Mouse (Mus musculus) gastrocnemius, adult 8-10 months (tissue): Measurements from ENCODE around the gene Mef2b. TPM values are rescaled to one million over a fixed set of nuclear protein-coding genes. Genes with fewer than 3 reads are reported as not detected.

Source experiments
- DNase-seq, 2 experiments: peaks; one replicate each; pipeline ENCODE4 v3.0.0; 2022; ENCODE audit warnings: low spot score in 2 of 2
- total RNA-seq, 4 experiments: library from RNA; stranded (reverse); gene quantifications; 2 replicates each; pipeline ENCODE4 v1.2.4; 2022

The Mef2b gene
- total RNA-seq: under 1 TPM in 3 of 4 experiments, not detected in 1; 0.32 to 0.36 (median 0.34) TPM

DNA sequence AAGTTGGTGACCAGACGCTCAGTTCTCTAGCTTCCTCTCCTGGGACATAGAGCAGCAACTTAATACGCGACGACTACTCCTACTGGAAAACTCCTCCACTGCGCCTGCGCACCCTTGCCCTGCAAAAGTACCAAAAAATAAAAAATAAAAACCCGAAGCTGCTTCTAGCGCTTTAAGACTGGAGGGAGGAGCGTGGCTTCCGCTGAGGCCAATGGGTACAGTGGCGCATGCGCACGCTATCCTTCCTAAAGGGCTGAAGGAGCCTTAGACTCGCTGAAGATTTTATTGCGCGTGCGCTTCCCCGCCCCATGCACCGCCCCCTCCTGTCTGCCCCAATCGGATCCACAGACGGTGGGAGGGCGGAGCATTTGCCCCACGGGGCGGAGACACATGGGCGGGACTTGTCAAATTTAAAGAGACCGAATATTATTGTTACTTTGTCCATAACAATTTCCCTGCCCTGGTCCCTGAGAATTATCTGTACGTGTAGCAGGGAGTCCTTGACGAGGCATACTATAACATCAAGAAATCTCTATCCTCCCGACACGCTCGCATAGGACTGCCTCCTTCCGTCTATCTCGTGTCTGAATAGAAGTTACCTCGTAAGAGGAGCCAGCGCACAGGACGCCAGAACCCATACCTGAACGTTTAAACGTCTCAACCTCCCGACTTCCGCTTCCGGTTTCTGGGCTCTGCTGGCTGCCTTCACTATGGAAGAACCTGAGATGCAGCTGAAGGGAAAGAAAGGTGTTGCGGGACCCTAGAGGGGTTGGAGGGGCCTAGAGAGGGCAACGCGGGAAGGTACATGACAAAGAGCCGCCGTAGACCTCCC lies at the start of gene Mef2b, which contains the start of the genes Rfxank and Borcs8:
TSS of gene Mef2b (plus strand) at position 686 of the 832 bp plus-strand sequence.
TSS of gene Rfxank (minus strand) at position 129 of the 832 bp plus-strand sequence.
TSS of gene Borcs8 (plus strand) at position 474 of the 832 bp plus-strand sequence.
- peak; percentile 99 for DNase-seq

GRCm38 (mm10) chr8:70092786-70093185 lies 46.7 kb upstream of the Mef2b start:
- no peak for DNase-seq

DNA sequence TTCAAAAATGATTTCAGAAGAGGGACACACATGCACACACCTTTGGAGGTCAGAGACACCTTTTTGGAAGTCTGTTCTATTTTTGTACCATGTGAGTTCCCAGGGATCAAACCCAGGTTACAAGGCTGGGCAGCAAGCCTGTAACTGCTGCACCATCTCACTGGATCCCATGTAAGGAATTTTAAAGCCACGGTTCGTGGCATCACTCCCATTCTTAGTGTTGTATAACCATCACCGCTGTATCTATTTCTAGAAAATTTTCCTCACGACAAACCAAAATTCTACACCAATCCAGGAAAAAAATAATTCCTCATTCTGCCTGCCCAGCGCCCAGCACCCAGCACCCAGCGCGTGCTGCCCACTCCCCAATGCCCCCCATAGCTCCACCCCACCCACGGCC lies 40.2 kb upstream of the Mef2b start:
- no peak for DNase-seq

DNA sequence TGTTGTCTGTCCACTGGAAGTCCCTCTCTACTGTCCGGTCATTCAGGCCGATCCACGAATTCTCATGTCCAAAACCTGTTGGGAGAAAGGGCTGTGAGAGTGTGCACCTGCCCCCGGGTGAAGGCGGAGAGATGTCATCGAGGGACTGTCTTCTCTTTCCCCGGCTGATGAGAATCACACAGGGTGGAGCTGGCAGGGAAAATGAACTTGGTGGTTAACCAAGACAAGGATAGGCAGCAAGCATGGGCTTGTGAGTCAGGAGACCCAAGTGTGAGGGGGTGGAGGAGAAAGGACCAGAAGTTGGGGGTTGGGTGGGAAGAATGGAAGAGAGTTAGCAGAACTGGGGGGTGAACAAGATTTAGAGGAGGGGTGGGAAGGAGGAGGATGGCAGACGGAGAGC lies 39.3 kb upstream of the Mef2b start:
- no peak for DNase-seq

DNA sequence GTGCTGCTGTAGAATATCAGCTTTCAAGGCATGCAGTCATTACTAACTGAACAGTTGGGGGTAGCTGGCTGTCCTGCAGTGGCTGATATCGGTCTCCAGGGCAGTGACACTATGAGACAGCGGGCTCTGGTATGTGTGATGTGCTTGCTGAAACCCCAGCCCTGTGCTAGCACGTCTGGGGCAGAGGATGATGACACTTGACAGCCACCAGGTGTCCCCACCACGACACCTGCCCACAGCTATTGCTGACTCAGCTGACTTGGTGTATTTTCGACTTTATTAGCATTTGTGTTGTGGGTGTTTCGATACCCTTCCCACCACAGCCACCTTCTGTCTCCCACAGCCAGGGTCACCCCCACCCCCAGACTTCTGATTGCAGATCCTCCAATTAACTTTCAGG lies 35.0 kb upstream of the Mef2b start:
- no peak for DNase-seq

DNA sequence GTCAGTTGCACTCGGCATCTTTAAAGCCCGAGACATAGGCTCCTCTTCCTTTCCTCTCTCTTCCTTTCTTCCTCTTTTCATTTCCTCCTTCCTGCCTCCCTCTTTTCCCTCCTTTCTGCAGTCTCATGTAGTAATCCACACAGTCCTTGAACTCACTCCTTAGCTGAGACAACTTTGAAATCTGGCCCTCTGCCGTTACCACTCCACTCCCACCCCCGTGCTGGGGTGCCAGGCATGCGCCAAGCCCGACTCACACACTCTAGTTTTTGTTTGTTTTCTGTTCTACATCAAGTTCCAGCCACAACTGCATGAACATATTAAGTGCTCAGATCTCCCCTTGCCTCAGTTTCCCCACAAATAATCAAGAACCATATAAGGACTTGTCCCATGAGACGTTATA lies 34.6 kb upstream of the Mef2b start:
- DNase-seq: no peak

- no peak for DNase-seq
These were observed 29.1 kb upstream of the Mef2b start for GRCm38 (mm10) chr8:70110451-70110850.

- no peak for DNase-seq
These were observed 28.2 kb upstream of the Mef2b start for GRCm38 (mm10) chr8:70111192-70111795.

- DNase-seq: no peak
These were observed 27.0 kb upstream of the Mef2b start for GRCm38 (mm10) chr8:70112401-70113016.

GRCm38 (mm10) chr8:70114488-70114887 lies 25.0 kb upstream of the Mef2b start:
- no peak for DNase-seq

DNA sequence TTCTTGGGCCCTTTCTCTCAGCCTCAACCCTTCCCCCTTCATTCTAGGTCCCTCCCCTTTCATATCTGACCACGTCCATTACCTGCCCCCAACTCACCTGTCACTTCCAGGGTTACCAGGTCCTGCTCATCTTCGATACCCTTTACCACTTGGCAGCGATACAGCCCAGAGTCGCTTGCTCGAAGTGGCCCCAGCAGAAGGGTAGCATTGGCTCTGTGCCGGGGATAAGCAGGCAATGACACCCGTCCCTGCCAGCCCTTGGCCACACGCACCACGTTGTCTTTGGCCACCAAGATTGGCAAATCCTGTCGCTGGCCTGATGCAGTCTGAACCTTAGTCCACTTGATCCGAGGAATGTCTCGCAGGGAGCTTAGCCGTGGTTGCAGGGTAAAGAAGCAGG lies 24.6 kb upstream of the Mef2b start:
- no peak for DNase-seq

GRCm38 (mm10) chr8:70117611-70118010 lies 21.9 kb upstream of the Mef2b start:
- no peak for DNase-seq

GRCm38 (mm10) chr8:70118726-70119700 lies 20.5 kb upstream of the Mef2b start:
- DNase-seq: no peak

DNA sequence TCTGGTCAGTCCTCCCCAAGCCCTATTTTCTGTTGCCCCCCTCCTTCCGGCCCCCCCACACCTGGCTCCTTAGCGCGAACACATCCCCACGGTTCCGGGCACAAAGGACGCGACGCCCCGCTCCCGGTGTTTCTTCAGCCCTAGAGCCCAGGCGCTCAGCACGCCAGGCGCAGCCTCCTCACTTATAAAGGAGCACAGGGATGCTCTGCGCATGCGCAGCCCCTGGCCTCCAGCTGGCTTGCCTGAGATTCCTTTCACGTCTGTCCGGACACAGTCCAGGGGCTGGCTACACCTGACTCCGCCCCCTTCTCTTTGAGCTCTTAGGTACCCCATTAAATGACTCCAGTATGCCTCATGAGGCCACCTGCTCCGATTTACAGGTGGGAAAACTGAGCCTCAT lies 18.8 kb upstream of the Mef2b start, which contains the start of gene Ncan:
TSS of gene Ncan (minus strand) at position 207 of the 400 bp plus-strand sequence.
- peak in 1 of 2 experiments; percentile 21 for DNase-seq

DNA sequence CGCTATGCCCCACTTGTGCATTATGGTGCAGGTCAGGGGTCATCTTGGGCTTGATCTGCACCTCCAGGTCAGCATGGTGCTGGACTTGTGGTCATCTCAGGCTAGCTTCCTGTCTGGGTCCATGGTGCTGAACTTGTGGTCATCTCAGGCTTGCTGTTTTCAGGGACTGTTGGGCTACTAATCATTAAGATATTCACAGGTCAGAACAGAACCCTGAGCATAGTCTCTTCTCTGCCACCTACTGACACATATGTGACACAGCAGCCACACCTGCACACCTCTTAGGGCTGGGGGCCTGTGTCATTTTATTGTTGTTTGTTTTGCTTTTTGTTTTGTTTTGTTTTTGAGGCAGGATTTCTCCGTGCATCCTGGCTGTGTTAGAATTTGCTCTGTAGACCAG lies 16.6 kb upstream of the Mef2b start:
- DNase-seq: no peak

- no peak for DNase-seq
These were observed 14.5 kb upstream of the Mef2b start for GRCm38 (mm10) chr8:70124992-70125391.

- DNase-seq: peak; percentile 57 to 69
These were observed 11.1 kb upstream of the Mef2b start for GRCm38 (mm10) chr8:70128435-70128834.

DNA sequence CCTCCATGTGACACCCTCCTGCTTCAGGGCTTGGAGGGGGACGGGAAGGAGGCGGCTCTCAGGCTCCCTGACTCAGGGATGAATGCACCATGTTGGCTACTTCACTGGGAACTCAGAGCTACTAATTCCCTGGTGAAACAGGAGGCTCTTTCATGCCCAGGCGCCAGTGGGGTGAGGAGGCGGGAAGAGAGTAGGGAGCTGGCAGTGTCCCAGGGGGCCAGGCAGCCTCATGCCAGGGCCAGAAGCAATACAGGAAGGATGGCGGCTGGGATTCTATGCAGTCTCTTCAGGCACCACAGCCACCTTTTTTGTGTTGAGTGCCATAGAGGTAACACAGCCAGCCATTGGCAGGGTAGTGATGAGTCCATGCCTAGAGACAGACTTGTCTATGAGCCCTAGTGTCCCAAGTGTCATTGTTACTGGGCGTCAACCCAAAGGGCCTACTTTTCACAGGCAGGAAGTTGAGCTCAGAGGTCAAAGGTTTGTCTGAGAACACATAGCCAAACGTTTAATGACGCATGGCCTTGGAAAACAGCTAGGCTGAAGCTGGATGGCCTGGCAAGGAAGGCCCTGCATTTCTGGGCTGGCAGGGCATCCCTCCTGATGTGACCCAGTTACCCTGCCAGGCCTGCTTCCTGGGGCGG lies 10.1 kb upstream of the Mef2b start:
- peak in 1 of 2 experiments; percentile 28 for DNase-seq

DNA sequence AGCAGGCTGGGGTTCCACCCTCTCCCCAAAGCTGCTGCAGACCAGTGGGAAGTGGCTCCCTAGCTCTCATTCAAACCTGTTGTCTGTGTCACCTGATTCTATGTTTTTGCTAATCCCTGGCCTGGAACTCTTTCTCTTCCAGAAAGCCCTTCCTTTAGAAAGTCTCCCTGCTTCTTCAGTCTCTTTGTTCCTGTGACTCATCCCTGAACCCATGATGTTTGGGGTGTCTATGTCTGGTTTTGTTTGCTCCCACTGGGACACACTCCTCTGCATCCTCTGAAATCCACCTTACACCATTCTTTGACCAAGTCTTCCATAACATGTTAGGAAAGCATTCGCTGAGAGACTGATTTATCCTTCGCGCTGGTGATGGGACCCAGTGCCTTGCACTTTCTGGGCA lies 9.4 kb upstream of the Mef2b start:
- no peak for DNase-seq

DNA sequence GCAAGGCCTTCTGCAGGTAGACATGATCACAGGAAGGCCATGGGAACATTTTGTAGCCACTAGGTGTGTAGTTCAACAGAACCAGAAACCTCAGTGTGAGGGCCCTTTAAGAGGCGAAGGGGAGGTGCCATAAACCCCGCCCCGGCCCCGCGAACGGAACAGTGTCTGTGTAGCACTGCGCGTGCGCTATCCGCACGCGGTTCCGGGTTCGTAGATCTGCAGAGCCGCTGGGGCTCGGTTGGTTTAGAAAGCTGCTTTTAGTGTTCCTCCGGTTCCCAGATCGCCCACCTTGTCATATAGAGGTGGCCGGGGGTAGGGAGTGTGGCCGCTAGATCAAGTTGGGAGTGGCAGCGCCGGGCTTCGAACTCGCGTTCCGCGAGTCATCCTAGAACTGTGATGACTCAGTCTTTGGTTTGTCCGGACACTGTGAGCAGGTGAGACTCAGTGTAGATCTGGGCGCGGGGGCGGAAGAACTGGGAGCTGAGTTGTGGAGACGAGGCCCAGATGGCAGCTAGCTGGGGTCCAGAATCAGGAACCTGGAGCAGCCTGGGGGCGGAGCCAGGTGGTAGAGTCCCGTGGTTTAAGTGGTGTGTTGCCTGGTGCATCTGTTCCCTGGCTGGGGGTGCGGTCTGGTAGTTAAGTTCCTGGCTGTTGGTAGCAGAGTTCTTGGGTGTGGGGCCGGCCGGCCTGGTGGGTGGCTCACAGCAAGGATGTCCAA lies 8.2 kb upstream of the Mef2b start, which contains the start of gene Nr2c2ap:
TSS of gene Nr2c2ap (plus strand) at position 168 of the 718 bp plus-strand sequence.
- DNase-seq: peak; percentile 60 to 74
